Comparison of ENCODE assay signal across 8 mouse cellular contexts in the genomic region with DNA sequence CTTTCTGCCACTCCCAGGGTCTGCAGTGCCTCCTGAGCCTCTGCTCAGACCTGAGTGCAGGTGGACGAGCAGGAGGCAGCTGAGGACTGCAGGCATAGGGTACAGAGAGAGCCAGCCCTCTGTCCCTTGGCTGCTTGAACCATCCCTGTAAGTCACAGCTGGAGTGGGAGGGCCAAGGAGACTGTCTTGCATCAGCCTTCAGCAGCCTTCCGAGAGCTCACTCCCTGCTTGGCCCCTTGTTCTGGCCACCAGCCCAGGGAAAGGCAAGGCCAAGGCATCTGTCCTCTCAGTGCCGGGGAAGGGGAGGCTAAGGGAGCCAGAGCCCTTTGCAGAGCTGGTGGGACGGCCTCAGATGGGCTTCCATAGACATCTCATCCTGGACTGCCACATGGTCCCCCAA. TPM values are rescaled to one million over a fixed set of nuclear protein-coding genes. Genes with fewer than 3 reads are reported as not detected.
DNase-seq lines count a peak whose midpoint lies in the region; ATAC-seq and TF ChIP-seq lines count a peak whose summit lies in the region.

No protein-coding gene starts in this region.

- no peak overlapping the region for H3K4me3 ChIP-seq in neural tube, embryonic 13.5 days
- no peak overlapping the region for H3K4me3 ChIP-seq in embryonic fibroblast, embryonic 13.5 days (ENCODE audit: insufficient read depth, low read length)
- no peak overlapping the region for H3K4me3 ChIP-seq in stomach, embryonic 15.5 days (replicated peaks)

- no peak for ATAC-seq in neural tube, embryonic 13.5 days (ENCODE audit: low read depth)
- ATAC-seq in stomach, embryonic 15.5 days (ENCODE audit: insufficient read depth, low FRiP score, low read depth) = no peak
- no peak for ATAC-seq in CD4-positive, CD25-positive, alpha-beta regulatory T cell, adult 4 months

- TF ChIP-seq POLR2A in embryonic fibroblast, embryonic 13.5 days (IDR thresholded peaks at IDR 0.05; ENCODE audit: low read depth, low read length) = no peak

- TF ChIP-seq CTCF in embryonic fibroblast, embryonic 13.5 days (IDR thresholded peaks at IDR 0.05; ENCODE audit: borderline replicate concordance, insufficient read depth, low read length) = no peak

- DNase-seq in neural tube, embryonic 10.5 days (ENCODE audit: extremely low spot score, low spot score) = no peak
- peak; percentile 19 for DNase-seq in induced T-regulatory cell, adult 2 months (ENCODE audit: low read depth)
- no peak for DNase-seq in right cerebral cortex, postnatal 36 days (ENCODE audit: low spot score in 2 of 2)
- DNase-seq in left cerebral cortex, adult 8-10 months (ENCODE audit: low spot score in 2 of 2) = no peak

- WGBS in neural tube, embryonic 13.5 days = 80% methylated on average over 4 of the region's 4 CpGs
- WGBS in stomach, embryonic 15.5 days = 63% methylated on average over 4 of the region's 4 CpGs

- H3K9ac ChIP-seq in neural tube, embryonic 13.5 days = no peak overlapping the region
- H3K9ac ChIP-seq in stomach, embryonic 15.5 days = no peak overlapping the region

- peak overlapping the region; percentile 62 for H3K27ac ChIP-seq in neural tube, embryonic 13.5 days (replicated peaks)
- peak overlapping the region; percentile 72 for H3K27ac ChIP-seq in embryonic fibroblast, embryonic 13.5 days (ENCODE audit: insufficient read depth, low read length)
- H3K27ac ChIP-seq in stomach, embryonic 15.5 days = peak overlapping the region; percentile 92

- peaks cover 63% of the 10 kb centered on the region for H3K36me3 ChIP-seq in neural tube, embryonic 13.5 days
- 0 out of 2 replicates have a peak, but pooled peaks cover 7% of the 10 kb centered on the region for H3K36me3 ChIP-seq in stomach, embryonic 15.5 days

- H3K4me2 ChIP-seq in neural tube, embryonic 13.5 days = no peak overlapping the region
- no peak overlapping the region for H3K4me2 ChIP-seq in stomach, embryonic 15.5 days

- H3K9me3 ChIP-seq in neural tube, embryonic 13.5 days = no peaks in the 10 kb centered on the region
- no peaks in the 10 kb centered on the region for H3K9me3 ChIP-seq in stomach, embryonic 15.5 days

- H3K4me1 ChIP-seq in neural tube, embryonic 13.5 days (replicated peaks) = peaks cover 44% of the 10 kb centered on the region
- peaks cover 22% of the 10 kb centered on the region; the same call in 1 of the 2 replicates for H3K4me1 ChIP-seq in embryonic fibroblast, embryonic 13.5 days (ENCODE audit: control insufficient read depth, insufficient read depth, low read length)
- peaks cover 63% of the 10 kb centered on the region for H3K4me1 ChIP-seq in stomach, embryonic 15.5 days

- H3K27me3 ChIP-seq in neural tube, embryonic 13.5 days = no peaks in the 10 kb centered on the region
- H3K27me3 ChIP-seq in stomach, embryonic 15.5 days (replicated peaks) = no peaks in the 10 kb centered on the region

RNA-seq across cellular contexts. Expression of a gene that starts 23.3 kb away (rescaled TPM):
- polyA plus RNA-seq in neural tube, embryonic 13.5 days (2015; fragmentation: Nextera tagmentation; extraction: Ambion mirVana) = 26.5 and 30.4 TPM in 2 replicates
- polyA plus RNA-seq in embryonic fibroblast, embryonic 13.5 days (2011; ENCODE audit: insufficient read length, low read depth, missing spikeins) = 22.1 and 25.9 TPM in 2 replicates
- 20.4 and 20.9 TPM in 2 replicates for polyA plus RNA-seq in stomach, embryonic 15.5 days (2015; fragmentation: Nextera tagmentation; extraction: Ambion mirVana)
- 10 to 100 TPM; 16.3 to 21.5 TPM for polyA plus RNA-seq in CD4-positive, CD25-positive, alpha-beta regulatory T cell, adult 4 months (2017; shearing (Covaris generic))
- 100 to 1,000 TPM; 103 to 108 (median 104) TPM for total RNA-seq in left cerebral cortex, adult 8-10 months (2022)
